Mouse (Mus musculus) heart, embryonic 12.5 days (tissue): Measurements from ENCODE around the gene Ogfrl1. TPM values are rescaled to one million over a fixed set of nuclear protein-coding genes. Genes with fewer than 3 reads are reported as not detected.
A peak's percentile ranks its signal among the peaks of the same experiment; 100 is the strongest.
"Not testable (repeated sequence)": the region's sequence is repeated elsewhere in the genome, so short reads cannot be mapped to it uniquely, and the experiment has no call there.

ENCODE experiments used
- ATAC-seq: fragments of 200-750 bp; cut with Nextera tagmentation; 2 replicates; pipeline ENCODE4 v1.8.0; 2017; ENCODE audit warnings: moderate TSS enrichment, moderate library complexity; ENCODE audit not compliant: insufficient number of reproducible peaks, low FRiP score
- H3K27ac ChIP-seq: fragments of 300-500 bp; sonication (generic); 2 replicates; pipeline ENCODE4 v1.5.1; 2016; ENCODE audit warnings: mild to moderate bottlenecking, moderate library complexity; ENCODE audit not compliant: poor library complexity, severe bottlenecking
- H3K27me3 ChIP-seq: fragments of 300-500 bp; sonication (generic); replicated peaks from 2 replicates; pipeline ENCODE4 v1.6.1; 2016; ENCODE audit warnings: mild to moderate bottlenecking, moderate library complexity
- H3K36me3 ChIP-seq: fragments of 300-500 bp; sonication (generic); 2 replicates; pipeline ENCODE4 v1.6.1; 2016; ENCODE audit warnings: mild to moderate bottlenecking, moderate library complexity
- H3K4me1 ChIP-seq: fragments of 300-500 bp; sonication (generic); replicated peaks from 2 replicates; pipeline ENCODE4 v1.6.1; 2016; ENCODE audit warnings: mild to moderate bottlenecking
- H3K4me2 ChIP-seq: fragments of 300-500 bp; sonication (generic); 2 replicates; pipeline ENCODE4 v1.6.1; 2016; ENCODE audit warnings: mild to moderate bottlenecking, moderate library complexity
- H3K4me3 ChIP-seq: fragments of 300-500 bp; sonication (generic); 2 replicates; pipeline ENCODE4 v1.5.1; 2016; ENCODE audit warnings: mild to moderate bottlenecking
- H3K9ac ChIP-seq: fragments of 300-500 bp; sonication (generic); 2 replicates; pipeline ENCODE4 v1.6.1; 2016; ENCODE audit warnings: mild to moderate bottlenecking, moderate library complexity
- H3K9me3 ChIP-seq: fragments of 300-500 bp; sonication (generic); replicated peaks from 2 replicates; pipeline ENCODE4 v1.6.1; 2016; ENCODE audit warnings: mild to moderate bottlenecking, moderate library complexity
- WGBS: fragments of 180-500 bp; shearing (Covaris S2); methylation state at CpG from one replicate; pipeline ENCODE4 v1.1.7; 2016; 5-methylcytosine and 5-hydroxymethylcytosine counted together
- polyA plus RNA-seq: library from polyadenylated mRNA; unstranded; fragments of >200 nt; fragmentation: Nextera tagmentation; extraction: Ambion mirVana; gene quantifications from 2 replicates; pipeline ENCODE4 v1.2.1, GENCODE M21; 2016

The Ogfrl1 gene
- polyA plus RNA-seq: 14.8 TPM in 2 replicates

DNA sequence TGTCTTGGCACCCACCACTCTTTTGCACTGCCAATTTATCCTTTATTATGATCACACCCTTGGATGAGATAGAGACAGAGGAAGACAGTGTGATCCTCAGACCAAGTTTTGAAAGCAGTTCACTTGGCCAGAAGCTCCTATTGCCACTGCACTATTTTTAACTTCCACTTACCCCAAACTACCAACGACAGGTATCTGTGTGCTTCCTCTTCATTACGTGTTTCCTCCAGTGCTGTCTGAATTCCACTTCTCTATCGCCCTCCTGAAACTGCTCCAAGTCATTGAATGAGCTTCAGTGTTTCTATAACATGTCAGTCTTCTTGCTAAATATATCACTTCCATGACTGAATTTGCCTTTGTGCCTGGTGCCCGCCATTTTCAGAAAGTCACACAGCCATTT lies at the start of gene Ogfrl1:
Ogfrl1 (minus strand) TSS at position 150 of the 400 bp plus-strand sequence.
- H3K9me3 ChIP-seq: no peaks in the 10 kb centered on the region
- H3K4me3 ChIP-seq: no peak within 1 kb of the TSS
- H3K4me2 ChIP-seq: no peak within 1 kb of the TSS
- H3K9ac ChIP-seq: no peak within 1 kb of the TSS
- H3K27me3 ChIP-seq: no peaks in the 10 kb centered on the region
- H3K27ac ChIP-seq: no peak within 1 kb of the TSS
- 55% methylated on average over 4 of the region's 4 CpGs for WGBS
- ATAC-seq: no peak
- no peaks in the 10 kb centered on the region for H3K36me3 ChIP-seq
- H3K4me1 ChIP-seq: 0 out of 2 replicates have a peak, but pooled peaks cover 5% of the 10 kb centered on the region

DNA sequence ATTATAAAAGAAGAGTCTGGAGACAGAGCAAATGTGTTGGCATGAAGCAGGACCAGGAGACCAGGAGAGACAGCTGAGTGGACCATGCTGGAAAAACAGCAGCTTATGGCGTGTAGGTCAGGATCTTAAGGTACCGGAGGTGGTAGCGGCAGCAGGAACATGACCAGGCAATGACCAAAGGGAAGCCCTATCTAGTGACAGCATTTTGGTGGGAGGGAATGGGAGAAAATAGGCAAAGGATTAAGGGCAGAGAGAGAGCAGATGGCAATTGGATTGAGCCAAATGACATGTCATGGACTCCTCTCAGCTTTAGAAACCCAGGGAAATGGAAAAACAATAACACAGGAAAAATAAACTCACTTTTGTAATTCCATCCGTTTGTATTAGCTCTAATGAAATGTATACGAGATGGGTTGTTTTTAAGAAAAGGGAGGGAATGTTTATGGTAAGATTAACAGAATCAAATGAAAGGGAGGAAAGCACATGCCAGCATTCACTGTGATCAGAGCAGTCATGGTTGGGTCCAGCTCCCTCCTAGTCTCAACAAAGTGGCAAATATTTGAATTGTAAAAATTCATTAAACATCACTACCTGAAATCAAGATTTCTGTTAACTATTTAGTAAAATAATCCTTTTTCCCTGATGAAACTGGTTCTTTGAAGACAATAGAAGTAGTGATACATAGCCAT lies 48.3 kb upstream of the Ogfrl1 start:
- H3K4me2 ChIP-seq: no peak overlapping the region
- no peaks in the 10 kb centered on the region for H3K9me3 ChIP-seq
- H3K27ac ChIP-seq: no peak overlapping the region
- ATAC-seq: no peak
- no peaks in the 10 kb centered on the region for H3K4me1 ChIP-seq
- no peaks in the 10 kb centered on the region for H3K36me3 ChIP-seq
- H3K4me3 ChIP-seq: no peak overlapping the region
- WGBS: 76% methylated on average over 5 of the region's 5 CpGs
- H3K27me3 ChIP-seq: no peaks in the 10 kb centered on the region
- no peak overlapping the region for H3K9ac ChIP-seq

DNA sequence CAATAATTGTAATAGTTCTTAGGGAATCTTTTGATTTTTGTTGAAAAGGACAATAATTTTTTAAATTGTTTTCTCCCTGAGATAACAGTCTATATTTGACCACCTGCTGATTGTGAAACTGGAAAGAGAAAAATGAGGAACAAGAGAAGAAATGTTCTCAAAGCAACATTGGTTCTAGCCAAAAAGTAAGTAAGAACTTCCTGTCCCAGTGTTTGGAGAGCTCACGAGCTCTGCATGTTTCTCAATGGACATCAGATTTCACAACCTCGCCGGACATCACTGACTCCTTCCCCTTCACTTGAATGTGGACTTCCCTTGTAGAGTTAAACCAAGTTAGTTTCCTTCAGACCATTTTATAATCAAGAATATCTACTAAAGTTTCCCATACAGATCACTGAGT lies 36.0 kb upstream of the Ogfrl1 start:
- Histone ChIP-seq H3K27me3 (no peaks in the 10 kb centered on the region), H3K4me2 (no peak overlapping the region), H3K27ac (no peak overlapping the region), H3K4me1 (no peaks in the 10 kb centered on the region), H3K9me3 (no peaks in the 10 kb centered on the region), H3K36me3 (no peaks in the 10 kb centered on the region), H3K4me3 (no peak overlapping the region), H3K9ac (no peak overlapping the region)
- 73% methylated on average over 3 of the region's 3 CpGs for WGBS
- ATAC-seq: no peak

DNA sequence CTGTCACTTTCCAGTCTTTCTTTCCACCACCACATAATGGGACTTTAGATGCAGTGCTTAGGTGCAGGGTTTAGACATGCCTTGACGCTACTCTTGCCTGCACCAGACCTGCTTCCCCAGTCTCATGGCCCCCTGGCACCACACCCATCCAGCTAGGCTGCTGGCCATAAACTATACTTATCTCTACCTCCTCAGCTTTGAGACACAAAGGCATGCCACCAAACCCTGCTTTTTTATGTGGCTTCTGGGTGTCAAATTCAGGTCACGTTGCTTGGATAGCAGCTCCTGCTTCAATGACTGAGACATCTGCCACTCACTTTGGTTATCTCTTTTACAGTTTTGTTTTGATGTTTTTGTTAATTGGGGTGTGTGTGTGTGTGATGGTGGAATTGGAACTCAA lies 28.9 kb upstream of the Ogfrl1 start:
- no peak overlapping the region for H3K4me3 ChIP-seq
- no peaks in the 10 kb centered on the region for H3K27me3 ChIP-seq
- no peak overlapping the region for H3K4me2 ChIP-seq
- 75% methylated on average over 2 of the region's 2 CpGs for WGBS
- no peak overlapping the region for H3K27ac ChIP-seq
- H3K9ac ChIP-seq: no peak overlapping the region
- no peak for ATAC-seq
- peaks cover 18% of the 10 kb centered on the region for H3K9me3 ChIP-seq
- H3K36me3 ChIP-seq: no peaks in the 10 kb centered on the region
- no peaks in the 10 kb centered on the region for H3K4me1 ChIP-seq

DNA sequence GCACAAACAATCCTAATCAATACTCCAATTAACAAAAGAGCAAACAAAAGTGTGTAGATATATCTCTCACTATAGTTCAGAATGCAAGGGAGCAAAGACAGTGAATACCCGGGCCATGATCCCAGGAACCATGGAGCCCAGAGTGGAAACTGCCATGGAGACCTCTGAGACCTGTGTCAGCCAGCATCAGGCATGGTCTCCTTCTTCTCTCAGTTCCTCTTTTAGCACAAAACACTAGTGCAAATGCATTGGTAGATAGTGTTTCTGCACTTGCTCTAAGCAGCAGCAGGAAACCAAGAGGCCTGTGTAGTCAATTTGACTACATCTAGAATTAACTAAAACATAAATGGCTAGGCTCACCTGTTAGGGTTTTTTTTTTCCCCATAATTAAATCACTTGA lies 21.4 kb upstream of the Ogfrl1 start:
- H3K27me3 ChIP-seq: no peaks in the 10 kb centered on the region
- no peak for ATAC-seq
- H3K4me3 ChIP-seq: no peak overlapping the region
- H3K9me3 ChIP-seq: no peaks in the 10 kb centered on the region
- 88% methylated on average over 1 of the region's 1 CpGs for WGBS
- H3K27ac ChIP-seq: no peak overlapping the region
- H3K36me3 ChIP-seq: no peaks in the 10 kb centered on the region
- H3K4me2 ChIP-seq: no peak overlapping the region
- H3K9ac ChIP-seq: no peak overlapping the region
- H3K4me1 ChIP-seq: no peaks in the 10 kb centered on the region

DNA sequence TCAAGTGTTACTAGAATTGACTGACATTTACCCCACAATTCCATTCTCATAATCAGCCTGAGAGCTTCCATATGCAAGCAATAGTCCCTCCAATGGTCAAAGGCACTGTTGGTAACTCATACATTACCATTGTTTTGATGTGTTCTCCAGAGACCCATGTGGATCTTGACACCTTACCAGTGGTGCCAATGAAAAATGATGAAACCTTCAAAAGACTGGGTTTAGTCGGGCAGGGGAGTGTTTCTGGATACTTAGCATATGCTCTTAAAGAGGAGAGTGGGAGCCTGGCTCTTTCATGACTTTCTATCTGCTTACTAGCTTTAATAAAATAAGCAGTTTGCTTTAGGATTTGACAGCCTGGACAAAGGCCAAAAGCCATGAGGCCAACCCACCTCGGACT lies 20.5 kb upstream of the Ogfrl1 start:
- Histone ChIP-seq H3K4me1 (no peaks in the 10 kb centered on the region), H3K9ac (no peak overlapping the region), H3K4me2 (no peak overlapping the region), H3K36me3 (no peaks in the 10 kb centered on the region), H3K4me3 (no peak overlapping the region), H3K9me3 (no peaks in the 10 kb centered on the region), H3K27me3 (no peaks in the 10 kb centered on the region), H3K27ac (no peak overlapping the region)
- 74% methylated on average over 2 of the region's 2 CpGs for WGBS
- no peak for ATAC-seq

DNA sequence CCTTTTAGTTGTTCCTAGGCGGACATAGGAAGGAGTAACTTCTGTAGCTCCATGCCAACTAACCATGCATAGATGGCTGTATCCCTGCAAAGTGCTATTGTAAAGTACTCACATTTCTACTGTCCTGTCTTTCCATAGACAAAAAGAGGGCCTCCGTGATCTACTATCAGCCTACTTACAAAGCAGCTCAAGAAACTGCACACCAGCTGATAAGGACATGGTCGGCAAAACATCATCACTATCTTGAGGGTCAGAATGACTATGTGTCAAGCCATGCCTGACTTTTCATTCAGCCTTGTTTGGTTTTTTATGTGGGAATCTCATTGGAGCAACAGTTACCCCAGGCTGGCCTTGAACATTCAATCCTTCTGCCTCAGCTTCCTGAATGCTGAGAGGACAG lies 20.0 kb upstream of the Ogfrl1 start:
- Histone ChIP-seq H3K27me3 (no peaks in the 10 kb centered on the region), H3K4me1 (no peaks in the 10 kb centered on the region), H3K4me3 (no peak overlapping the region), H3K9ac (no peak overlapping the region), H3K4me2 (no peak overlapping the region), H3K36me3 (no peaks in the 10 kb centered on the region), H3K27ac (no peak overlapping the region), H3K9me3 (no peaks in the 10 kb centered on the region)
- WGBS: 49% methylated on average over 3 of the region's 3 CpGs
- ATAC-seq: peak; percentile 82

DNA sequence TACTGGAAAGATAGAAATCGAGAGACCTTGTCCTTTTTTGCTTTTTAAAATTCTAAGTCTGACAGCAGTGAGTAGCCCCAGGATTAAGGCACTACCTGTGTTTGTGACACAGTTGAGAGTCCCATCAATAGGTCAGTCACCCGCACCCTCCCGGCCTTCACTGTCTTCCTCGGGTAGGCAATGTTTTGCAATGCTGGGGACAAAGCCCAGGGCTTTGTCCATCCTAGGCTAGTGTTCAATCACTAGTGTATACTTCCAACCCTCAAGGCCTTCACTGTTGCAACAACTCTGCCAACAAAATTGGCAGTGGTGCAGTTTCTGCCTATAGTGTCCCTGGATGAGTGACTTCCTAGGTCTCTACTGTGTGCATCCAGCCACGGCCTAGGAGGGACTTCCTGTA lies 14.0 kb upstream of the Ogfrl1 start:
- Histone ChIP-seq H3K27me3 (no peaks in the 10 kb centered on the region), H3K36me3 (no peaks in the 10 kb centered on the region), H3K4me1 (no peaks in the 10 kb centered on the region), H3K4me3 (no peak overlapping the region), H3K9ac (no peak overlapping the region), H3K9me3 (no peaks in the 10 kb centered on the region), H3K4me2 (no peak overlapping the region), H3K27ac (no peak overlapping the region)
- 81% methylated on average over 5 of the region's 5 CpGs for WGBS
- no peak for ATAC-seq

DNA sequence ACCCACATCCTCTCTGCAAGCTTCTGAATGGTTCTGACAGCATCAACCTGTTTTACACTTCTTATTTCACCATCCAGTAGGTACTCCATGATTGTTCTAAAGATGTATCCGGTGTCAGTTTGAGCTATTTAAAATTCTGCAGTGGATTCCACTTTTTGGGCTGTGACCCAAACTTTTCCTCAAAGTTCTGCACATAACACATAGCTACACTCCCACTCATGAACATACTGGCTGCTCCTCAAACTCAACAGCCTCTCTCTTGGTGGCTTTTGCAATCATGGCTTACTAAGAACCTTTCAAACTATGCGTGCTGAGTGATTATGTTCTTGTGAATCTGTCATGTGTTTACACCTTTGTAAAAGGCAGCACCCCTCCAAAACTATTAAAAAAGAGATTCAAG lies 12.4 kb upstream of the Ogfrl1 start:
- H3K36me3 ChIP-seq: no peaks in the 10 kb centered on the region
- no peak overlapping the region for H3K4me2 ChIP-seq
- H3K27me3 ChIP-seq: no peaks in the 10 kb centered on the region
- ATAC-seq: no peak
- WGBS: 83% methylated on average over 2 of the region's 2 CpGs
- no peak overlapping the region for H3K4me3 ChIP-seq
- no peaks in the 10 kb centered on the region for H3K9me3 ChIP-seq
- H3K9ac ChIP-seq: no peak overlapping the region
- H3K27ac ChIP-seq: no peak overlapping the region
- no peaks in the 10 kb centered on the region for H3K4me1 ChIP-seq

DNA sequence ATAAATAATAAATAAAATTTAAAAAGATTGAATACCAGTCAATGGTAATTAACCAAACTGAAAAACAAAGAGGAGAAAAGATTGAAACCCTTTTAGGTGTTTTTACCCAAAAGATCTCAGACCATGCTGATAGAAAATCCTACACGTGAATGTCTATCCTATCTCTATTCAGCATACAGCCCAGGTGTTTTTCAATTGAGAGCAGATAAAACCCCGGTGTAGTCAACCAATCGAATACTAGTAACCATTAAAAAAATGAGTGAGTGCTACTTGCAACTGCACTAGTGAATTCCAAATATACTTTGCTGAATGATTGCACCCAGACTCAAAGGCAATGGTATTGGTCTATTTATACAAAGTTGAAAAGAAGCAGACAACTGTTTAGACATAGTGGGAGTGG lies 4.8 kb upstream of the Ogfrl1 start:
- H3K9ac ChIP-seq: no peak overlapping the region
- no peaks in the 10 kb centered on the region for H3K27me3 ChIP-seq
- H3K4me3 ChIP-seq: no peak overlapping the region
- H3K27ac ChIP-seq: no peak overlapping the region
- H3K9me3 ChIP-seq: no peaks in the 10 kb centered on the region
- no peak overlapping the region for H3K4me2 ChIP-seq
- H3K4me1 ChIP-seq: 0 out of 2 replicates have a peak, but pooled peaks cover 5% of the 10 kb centered on the region
- WGBS: 79% methylated on average over 3 of the region's 3 CpGs
- no peak for ATAC-seq
- H3K36me3 ChIP-seq: no peaks in the 10 kb centered on the region

DNA sequence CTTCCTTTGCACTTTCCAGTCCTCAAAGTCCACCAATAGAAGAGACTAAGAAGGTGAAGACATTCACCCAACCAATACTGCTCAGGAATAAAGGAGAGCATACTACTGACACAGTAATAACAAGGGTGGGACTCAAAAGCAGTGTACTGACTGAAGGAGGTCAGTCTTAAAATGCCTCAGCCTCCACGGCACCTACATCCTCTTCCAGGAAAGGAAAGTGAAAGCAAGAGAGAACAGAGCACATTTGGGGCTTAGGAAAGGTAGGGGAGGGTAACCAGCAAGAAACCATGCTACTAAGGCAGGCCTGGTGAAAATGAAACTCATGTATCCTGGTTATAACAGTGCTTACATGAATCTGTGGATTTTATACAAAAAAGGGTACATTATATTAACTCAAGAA lies 2.0 kb upstream of the Ogfrl1 start:
- 0 out of 2 replicates have a peak, but pooled peaks cover 5% of the 10 kb centered on the region for H3K4me1 ChIP-seq
- H3K9me3 ChIP-seq: no peaks in the 10 kb centered on the region
- H3K9ac ChIP-seq: no peak overlapping the region
- no peak overlapping the region for H3K4me3 ChIP-seq
- no peak for ATAC-seq
- no peak overlapping the region for H3K27ac ChIP-seq
- no peak overlapping the region for H3K4me2 ChIP-seq
- 43% methylated on average over 1 of the region's 1 CpGs for WGBS
- H3K36me3 ChIP-seq: no peaks in the 10 kb centered on the region
- H3K27me3 ChIP-seq: no peaks in the 10 kb centered on the region

DNA sequence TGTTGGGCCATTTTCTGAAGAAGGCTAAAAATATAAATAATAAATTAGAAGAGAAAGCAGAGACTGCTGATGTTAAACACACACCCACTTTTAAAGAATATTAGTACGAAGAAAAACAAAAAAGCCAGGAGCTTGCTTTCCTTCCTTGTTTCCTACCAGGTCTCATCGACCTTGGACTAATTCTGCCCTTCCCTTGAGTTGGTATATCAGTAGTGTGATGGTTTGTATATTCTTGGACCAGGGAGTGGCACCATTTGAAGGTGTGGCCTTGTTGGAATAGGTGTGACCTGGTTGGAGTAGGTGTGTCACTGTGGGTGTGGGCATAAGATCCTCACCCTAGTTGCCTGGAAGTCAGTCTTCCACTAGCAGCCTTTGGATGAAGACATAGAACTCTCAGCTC lies 3.2 kb downstream of the Ogfrl1 start:
- WGBS: 75% methylated on average over 2 of the region's 2 CpGs

More for the DNA sequence above, 3.2 kb downstream of the Ogfrl1 start:
- H3K4me3 ChIP-seq, H3K9ac ChIP-seq, ATAC-seq, H3K4me1 ChIP-seq, H3K36me3 ChIP-seq, H3K27ac ChIP-seq, H3K9me3 ChIP-seq, H3K4me2 ChIP-seq, H3K27me3 ChIP-seq: not testable (repeated sequence)
